Mouse (Mus musculus) 3134 (cell line): ENCODE results near the gene Csmd2.

ENCODE experiments used
- DNase-seq: peaks from one replicate; pipeline ENCODE4 v3.0.0-alpha.2; 2011; ENCODE audit warnings: low spot score; ENCODE audit not compliant: insufficient read length; ENCODE audit errors: extremely low read depth

Gene Csmd2

GRCm38 (mm10) chr4:128135014-128135622 lies 147.5 kb downstream of the Csmd2 start:
- no peak for DNase-seq

GRCm38 (mm10) chr4:128139991-128140390 lies 152.3 kb downstream of the Csmd2 start:
- no peak for DNase-seq

- no peak for DNase-seq
These were observed 153.8 kb downstream of the Csmd2 start for GRCm38 (mm10) chr4:128141161-128142101.

DNA sequence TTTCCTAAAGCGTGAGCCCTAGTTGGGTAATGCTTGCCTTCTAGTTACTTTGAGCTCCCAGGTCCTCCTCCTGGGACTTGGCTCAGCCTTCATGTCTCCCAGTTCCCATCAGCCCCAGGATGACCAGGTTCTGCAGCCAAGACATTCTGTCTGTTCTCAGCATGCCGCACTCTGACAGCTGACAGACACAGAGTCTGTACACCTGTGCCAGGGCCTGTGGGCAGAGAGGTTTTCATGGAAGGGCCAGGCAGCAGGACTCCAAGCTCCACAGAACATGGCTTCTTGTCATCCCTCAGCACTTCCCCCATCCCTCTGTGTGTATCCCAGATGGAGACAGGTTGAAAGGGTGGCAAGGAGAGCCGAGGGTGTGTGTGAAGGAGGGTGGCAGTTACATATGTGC lies 154.6 kb downstream of the Csmd2 start:
- DNase-seq, result no peak

GRCm38 (mm10) chr4:128143147-128143546 lies 155.5 kb downstream of the Csmd2 start:
- no peak for DNase-seq

- no peak for DNase-seq
These were observed 161.9 kb downstream of the Csmd2 start for GRCm38 (mm10) chr4:128149524-128149923.

DNA sequence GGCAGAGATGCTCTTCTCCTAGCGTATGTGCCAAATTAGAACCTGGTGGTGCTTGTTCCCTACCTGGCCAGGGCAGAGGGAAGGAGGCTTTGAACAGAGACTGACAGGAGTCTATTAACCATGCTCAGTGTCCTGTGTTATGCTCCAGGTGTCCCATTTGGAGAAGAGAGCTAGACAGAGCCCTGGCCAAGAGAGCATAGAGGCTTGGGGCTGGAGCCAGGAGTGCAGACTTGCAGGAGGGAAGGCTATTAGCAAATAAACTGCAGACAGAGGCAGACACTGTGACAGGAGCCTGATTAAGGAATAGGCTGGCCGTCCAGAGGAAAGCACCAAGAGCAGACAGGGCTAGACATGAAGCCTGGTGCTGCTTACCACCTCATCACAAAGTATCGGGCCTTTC lies 164.4 kb downstream of the Csmd2 start:
- no peak for DNase-seq

GRCm38 (mm10) chr4:128153144-128153543 lies 165.5 kb downstream of the Csmd2 start:
- DNase-seq, result no peak

- no peak for DNase-seq
These were observed 167.6 kb downstream of the Csmd2 start for GRCm38 (mm10) chr4:128155226-128155625.

DNA sequence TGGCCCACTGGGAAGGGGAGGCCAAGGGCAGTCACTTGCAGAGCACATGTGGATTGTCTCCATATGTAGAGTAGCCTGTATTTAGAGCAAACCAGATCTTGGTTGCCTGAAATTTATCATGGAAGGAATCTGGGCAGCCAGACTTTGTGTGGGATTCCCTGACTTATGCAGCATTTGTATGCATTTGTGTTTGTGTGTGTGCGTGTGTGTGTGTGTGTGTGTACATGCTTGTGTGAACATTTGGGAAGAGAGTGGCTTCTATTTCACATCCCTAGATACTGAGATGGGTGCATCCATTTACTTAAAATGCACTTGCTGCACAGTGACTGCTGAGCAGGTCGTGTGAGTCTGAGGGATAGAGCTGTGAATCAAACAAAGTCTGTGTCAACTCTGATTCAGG lies 173.0 kb downstream of the Csmd2 start:
- no peak for DNase-seq

DNA sequence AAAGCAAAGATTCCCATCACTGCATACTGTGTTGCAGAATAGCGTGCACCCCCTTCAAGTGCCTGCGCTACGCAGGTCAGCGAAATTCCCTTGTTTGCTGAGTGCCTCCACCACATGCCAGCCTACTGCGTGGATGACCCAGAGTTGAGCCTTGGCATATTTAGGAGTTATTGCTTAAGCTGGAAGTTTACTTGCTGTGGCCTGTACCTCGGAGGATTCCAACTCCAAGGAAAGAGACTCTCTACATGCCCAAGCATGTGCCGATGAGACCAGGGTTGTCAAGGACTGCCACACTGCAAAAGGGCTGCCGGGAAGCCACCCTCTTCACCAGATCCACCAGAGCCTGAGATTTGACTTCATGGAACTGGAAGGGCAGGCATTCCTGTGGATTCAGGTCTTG lies 182.5 kb downstream of the Csmd2 start:
- no peak for DNase-seq

GRCm38 (mm10) chr4:128171233-128171632 lies 183.6 kb downstream of the Csmd2 start:
- DNase-seq, result no peak

GRCm38 (mm10) chr4:128171701-128172100 lies 184.0 kb downstream of the Csmd2 start:
- no peak for DNase-seq

- DNase-seq, result no peak
These were observed 191.3 kb downstream of the Csmd2 start for GRCm38 (mm10) chr4:128178974-128179373.

GRCm38 (mm10) chr4:128179581-128179980 lies 191.9 kb downstream of the Csmd2 start:
- DNase-seq, result no peak

DNA sequence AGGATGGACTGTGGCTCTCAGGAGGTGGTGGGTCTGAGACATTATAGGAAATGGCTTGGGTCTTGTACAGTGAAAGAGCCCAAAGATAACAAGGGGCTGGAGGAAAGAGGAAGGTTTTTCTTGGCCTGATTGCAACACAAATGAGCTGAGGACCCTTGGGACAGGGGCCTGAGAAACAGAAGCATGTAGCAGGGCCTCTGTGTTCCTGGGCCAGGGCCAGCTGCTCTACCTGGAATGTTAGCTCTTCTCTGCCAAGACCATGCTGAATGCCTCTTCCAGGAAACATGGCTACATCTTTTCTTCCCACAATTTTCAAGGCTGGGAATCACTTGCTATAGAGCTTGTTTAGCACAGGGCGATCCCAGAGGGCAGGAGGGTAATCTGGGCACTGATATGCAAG lies 197.1 kb downstream of the Csmd2 start:
- DNase-seq, result no peak

- no peak for DNase-seq
These were observed 206.8 kb downstream of the Csmd2 start for GRCm38 (mm10) chr4:128194454-128194853.

DNA sequence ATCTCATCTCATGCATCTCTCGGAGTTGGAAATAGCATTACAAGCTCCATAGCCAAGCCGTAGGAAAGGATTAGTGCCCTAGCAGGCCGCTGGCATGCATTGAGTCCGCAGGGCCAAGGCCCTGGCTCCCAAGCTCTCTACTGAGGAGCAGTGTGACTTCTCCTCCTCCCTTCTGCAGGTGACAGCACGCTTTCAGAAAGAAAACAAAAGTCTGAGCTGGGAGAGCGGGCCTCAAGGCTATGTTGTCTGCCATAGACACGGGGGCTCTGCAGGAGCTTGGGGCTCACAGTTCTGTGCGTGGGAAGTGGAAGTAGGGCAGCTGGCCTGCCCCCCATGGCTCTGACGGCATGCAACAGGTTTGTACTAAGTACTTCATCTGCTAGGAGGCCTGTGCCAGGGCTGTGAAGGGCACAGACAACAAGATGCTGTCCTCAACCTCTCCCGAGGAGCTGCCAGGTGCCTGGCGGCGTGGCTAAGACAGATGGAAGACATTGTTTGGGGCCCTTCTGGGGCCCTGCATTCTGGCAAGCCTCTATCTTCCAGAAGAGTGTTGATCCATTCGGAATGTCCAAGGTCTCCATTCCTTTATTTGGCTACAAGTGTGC lies 230.4 kb downstream of the Csmd2 start:
- DNase-seq, result no peak

DNA sequence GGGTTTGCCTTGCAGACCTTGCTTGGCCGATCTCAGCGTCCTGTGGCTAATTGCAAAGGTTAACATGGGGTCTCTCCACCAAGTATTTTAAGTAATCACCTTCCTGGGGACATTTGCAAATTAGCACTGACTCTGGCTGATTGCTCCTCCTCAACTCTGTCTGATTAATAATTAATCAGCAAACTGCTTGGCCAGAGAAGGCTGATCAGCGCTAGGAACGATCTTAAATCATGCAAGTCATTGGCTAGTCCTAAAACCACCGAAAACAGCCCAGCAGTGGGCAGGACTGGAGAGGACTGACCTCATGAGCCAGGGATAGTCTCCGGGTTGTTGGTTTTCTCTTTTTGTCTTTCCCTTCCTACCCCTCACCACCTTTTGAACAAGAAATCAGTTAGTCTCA lies 236.8 kb downstream of the Csmd2 start:
- DNase-seq, result no peak

GRCm38 (mm10) chr4:128227377-128228316 lies 240.0 kb downstream of the Csmd2 start:
- DNase-seq, result no peak

DNA sequence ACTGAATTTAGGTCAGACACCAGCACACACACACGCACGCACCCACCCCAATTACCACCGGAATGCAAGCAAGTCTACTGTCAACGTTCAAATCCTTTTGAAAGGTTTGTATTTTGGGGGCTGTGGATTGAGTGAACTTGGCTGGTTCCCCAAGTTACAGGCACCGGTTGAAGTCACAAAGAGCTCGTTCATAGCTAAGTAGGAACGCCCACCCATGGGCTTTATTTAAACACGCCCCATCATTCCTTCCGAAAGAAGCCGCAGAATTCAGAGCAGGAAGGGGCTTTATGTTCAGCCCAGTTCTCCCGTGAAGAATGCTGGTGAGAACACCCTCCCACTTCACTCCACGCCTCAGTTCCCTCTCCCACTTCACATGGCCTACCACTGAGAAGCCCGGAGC lies 245.8 kb downstream of the Csmd2 start:
- DNase-seq, result no peak
